Mouse (Mus musculus) heart, postnatal 0 days (tissue): Measurements from ENCODE around the gene Adamtsl2. TPM values are rescaled to one million over a fixed set of nuclear protein-coding genes. Genes with fewer than 3 reads are reported as not detected.

Source experiments
- ATAC-seq: fragments of 200-750 bp; cut with Nextera tagmentation; 2 replicates; pipeline ENCODE4 v1.8.0; 2017; ENCODE audit warnings: low read depth, moderate number of reproducible peaks, moderate library complexity; ENCODE audit not compliant: insufficient read depth
- DNase-seq: peaks from one replicate; pipeline ENCODE4 v3.0.0-alpha.2; 2016; ENCODE audit warnings: low spot score
- H3K27ac ChIP-seq: fragments of 300-500 bp; sonication (generic); 2 replicates; pipeline ENCODE4 v1.5.1; 2014; ENCODE audit warnings: low read depth, mild to moderate bottlenecking
- H3K27me3 ChIP-seq: fragments of 300-500 bp; sonication (generic); 2 replicates; pipeline ENCODE4 v1.6.1; 2014; ENCODE audit warnings: low read length, mixed read lengths; ENCODE audit not compliant: control insufficient read depth, insufficient read depth
- H3K36me3 ChIP-seq: fragments of 300-500 bp; sonication (generic); replicated peaks from 2 replicates; pipeline ENCODE4 v1.6.1; 2014; ENCODE audit warnings: low read length, mixed read lengths; ENCODE audit not compliant: control insufficient read depth, insufficient read depth
- H3K4me1 ChIP-seq: fragments of 300-500 bp; sonication (generic); 2 replicates; pipeline ENCODE4 v1.6.1; 2014; ENCODE audit warnings: antibody characterized with exemption; ENCODE audit not compliant: control insufficient read depth, insufficient read depth
- H3K4me2 ChIP-seq: fragments of 300-500 bp; sonication (generic); 2 replicates; pipeline ENCODE4 v1.6.1; 2014; ENCODE audit warnings: low read depth, mild to moderate bottlenecking, low read length, moderate library complexity
- H3K4me3 ChIP-seq: fragments of 300-500 bp; sonication (generic); 2 replicates; pipeline ENCODE4 v1.5.1; 2014; ENCODE audit warnings: low read depth, low read length
- H3K9ac ChIP-seq: fragments of 300-500 bp; sonication (generic); replicated peaks from 2 replicates; pipeline ENCODE4 v1.6.1; 2014; ENCODE audit warnings: low read depth, low read length, mixed read lengths
- H3K9me3 ChIP-seq: fragments of 300-500 bp; sonication (generic); replicated peaks from 2 replicates; pipeline ENCODE4 v1.6.1; 2016; ENCODE audit warnings: low read length; ENCODE audit not compliant: control insufficient read depth
- CTCF ChIP-seq: IDR thresholded peaks from 2 replicates; pipeline ENCODE4 v1.5.1; 2016; ENCODE audit warnings: antibody characterized with exemption, control low read depth, low read depth
- EP300 ChIP-seq: IDR thresholded peaks from 2 replicates; pipeline ENCODE4 v1.6.1; 2016; ENCODE audit warnings: antibody characterized with exemption, low read depth
- WGBS: fragments of 180-500 bp; shearing (Covaris S2); extraction: QIAGEN DNeasy Blood & Tissue Kit; methylation state at CpG from one replicate; pipeline ENCODE4 v1.1.7; 2014; 5-methylcytosine and 5-hydroxymethylcytosine counted together
- polyA plus RNA-seq: library from polyadenylated mRNA; unstranded; fragments of >200 nt; fragmentation: Nextera tagmentation; extraction: Ambion mirVana; gene quantifications from 2 replicates; pipeline ENCODE4 v1.2.1, GENCODE M21; 2015
- total RNA-seq: library from RNA; depleted of rRNA; stranded (reverse); fragments of >200 nt; gene quantifications from 2 replicates; pipeline ENCODE4 v1.2.3, GENCODE M21; 2014; ENCODE audit warnings: low replicate concordance

The Adamtsl2 gene
- total and polyA plus RNA-seq, 2 experiments from 2014 or later = 7.2 to 21.9 TPM

GRCm38 (mm10) chr2:27084963-27085362 is 5.8 kb downstream of the Adamtsl2 start:
- Histone ChIP-seq H3K4me2 (no peak overlapping the region), H3K4me1 (peaks cover 29% of the 10 kb centered on the region), H3K4me3 (no peak overlapping the region), H3K9me3 (no peaks in the 10 kb centered on the region), H3K36me3 (no peaks in the 10 kb centered on the region), H3K27ac (no peak overlapping the region), H3K9ac (no peak overlapping the region), H3K27me3 (no peaks in the 10 kb centered on the region)
- TF ChIP-seq EP300 (no peak), CTCF (no peak)
- DNase-seq (no peak), ATAC-seq (no peak)
- 53% methylated on average over 8 of the region's 8 CpGs for WGBS

GRCm38 (mm10) chr2:27085801-27086200 is 6.6 kb downstream of the Adamtsl2 start:
- Histone ChIP-seq H3K4me1 (peaks cover 27% of the 10 kb centered on the region; the same call in 1 of the 2 replicates), H3K27me3 (no peaks in the 10 kb centered on the region), H3K9ac (no peak overlapping the region), H3K9me3 (no peaks in the 10 kb centered on the region), H3K4me3 (no peak overlapping the region), H3K36me3 (no peaks in the 10 kb centered on the region), H3K4me2 (no peak overlapping the region), H3K27ac (no peak overlapping the region)
- no peak for ATAC-seq
- DNase-seq = no peak
- TF ChIP-seq CTCF = no peak
- TF ChIP-seq EP300 = no peak
- 12% methylated on average over 2 of the region's 2 CpGs for WGBS

- ATAC-seq (no peak), DNase-seq (no peak)
- no peaks in the 10 kb centered on the region for H3K9me3 ChIP-seq
- no peak overlapping the region for H3K27ac ChIP-seq
- 80% methylated on average over 4 of the region's 4 CpGs for WGBS
- no peak overlapping the region for H3K4me3 ChIP-seq
- H3K4me1 ChIP-seq = peaks cover 27% of the 10 kb centered on the region; the same call in 1 of the 2 replicates
- no peak overlapping the region for H3K4me2 ChIP-seq
- no peaks in the 10 kb centered on the region for H3K36me3 ChIP-seq
- no peak overlapping the region for H3K9ac ChIP-seq
- TF ChIP-seq EP300 = no peak
- no peak for TF ChIP-seq CTCF
- H3K27me3 ChIP-seq = no peaks in the 10 kb centered on the region
Observed at GRCm38 (mm10) chr2:27086483-27087010, 7.4 kb downstream of the Adamtsl2 start.

GRCm38 (mm10) chr2:27087581-27087980 is 8.4 kb downstream of the Adamtsl2 start:
- H3K9ac ChIP-seq = no peak overlapping the region
- WGBS = 77% methylated on average over 5 of the region's 5 CpGs

GRCm38 (mm10) chr2:27088071-27088644 is 9.0 kb downstream of the Adamtsl2 start:
- no peak overlapping the region for H3K4me3 ChIP-seq

More at GRCm38 (mm10) chr2:27087581-27087980, 8.4 kb downstream of the Adamtsl2 start:
- Histone ChIP-seq H3K27ac (no peak overlapping the region), H3K27me3 (no peaks in the 10 kb centered on the region), H3K4me1 (peaks cover 27% of the 10 kb centered on the region; the same call in 1 of the 2 replicates), H3K36me3 (no peaks in the 10 kb centered on the region), H3K9me3 (no peaks in the 10 kb centered on the region), H3K4me3 (no peak overlapping the region), H3K4me2 (no peak overlapping the region)
- no peak for TF ChIP-seq CTCF
- TF ChIP-seq EP300 = no peak
- DNase-seq (no peak), ATAC-seq (no peak)

More at GRCm38 (mm10) chr2:27088071-27088644, 9.0 kb downstream of the Adamtsl2 start:
- WGBS = 39% methylated on average over 18 of the region's 18 CpGs
- Histone ChIP-seq H3K27me3 (no peaks in the 10 kb centered on the region), H3K27ac (peak overlapping the region; percentile 60), H3K9me3 (no peaks in the 10 kb centered on the region), H3K4me1 (peaks cover 27% of the 10 kb centered on the region; the same call in 1 of the 2 replicates), H3K36me3 (no peaks in the 10 kb centered on the region), H3K9ac (no peak overlapping the region), H3K4me2 (no peak overlapping the region)
- peak; percentile 73 for ATAC-seq
- TF ChIP-seq EP300 = 0 out of 2 replicates have a peak, but pooled peaks have one; percentile 59
- no peak for TF ChIP-seq CTCF
- DNase-seq = peak; percentile 66
